Mouse (Mus musculus) urinary bladder, adult 2 months (tissue): ENCODE measurements around the gene Nek10. TPM values are rescaled to one million over a fixed set of nuclear protein-coding genes. Genes with fewer than 3 reads are reported as not detected.
"Not testable (repeated sequence)": the region's sequence is repeated elsewhere in the genome, so short reads cannot be mapped to it uniquely, and the experiment has no call there.

Experiments
- DNase-seq: peaks from one replicate; pipeline ENCODE4 v3.0.0; 2022; ENCODE audit warnings: low spot score
- polyA plus RNA-seq: library from polyadenylated mRNA; depleted of rRNA; stranded (reverse); fragments of >200 nt; gene quantifications from 2 replicates; pipeline ENCODE4 v1.2.3, GENCODE M21; 2012; rRNA removed

Nek10 gene
- polyA plus RNA-seq, result 0.04 TPM in 2 replicates

DNA sequence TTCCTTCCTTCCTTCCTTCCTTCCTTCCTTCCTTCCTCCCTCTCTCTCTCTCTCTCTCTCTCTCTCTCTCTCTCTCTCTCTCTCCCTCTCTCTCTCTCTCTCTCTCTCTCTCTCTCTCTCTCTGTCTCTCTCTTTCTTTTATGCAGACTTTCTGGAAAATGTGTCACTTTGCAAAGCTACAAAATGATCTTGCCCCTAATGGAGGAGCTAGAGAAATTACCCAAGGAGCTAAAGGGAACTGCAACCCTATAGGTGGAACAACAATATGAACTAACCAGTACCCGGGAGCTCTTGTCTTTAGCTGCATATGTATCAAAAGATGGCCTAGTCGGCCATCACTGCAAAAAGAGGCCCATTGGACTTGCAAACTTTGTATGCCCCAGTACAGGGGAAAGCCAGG lies at the start of gene Nek10:
Gene Nek10 (plus strand): TSS at position 301 of the 400 bp plus-strand sequence.
- DNase-seq, result not testable (repeated sequence)

- DNase-seq, result no peak
Measured at GRCm38 (mm10) chr14:14781169-14781568, 22.0 kb upstream of the Nek10 start.

DNA sequence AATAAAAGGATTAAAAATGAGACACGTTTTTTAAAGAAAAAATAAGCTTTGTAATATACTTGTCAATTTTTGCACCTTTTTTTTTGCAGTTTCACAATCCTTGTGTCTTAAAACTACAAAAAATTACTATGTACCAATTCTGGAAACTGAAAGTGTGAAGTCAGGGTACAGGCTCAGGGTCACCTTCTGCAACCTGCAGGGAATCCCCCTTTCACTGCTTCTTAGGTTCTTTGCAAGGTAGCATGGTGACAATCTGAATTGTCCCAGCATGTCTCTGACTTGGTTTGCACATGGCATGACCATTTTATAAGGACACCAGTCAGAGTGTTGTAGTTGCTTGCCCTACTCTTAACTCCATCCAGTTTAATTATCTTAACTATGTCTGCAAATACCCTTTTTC lies 19.0 kb upstream of the Nek10 start:
- DNase-seq, result no peak

GRCm38 (mm10) chr14:14786979-14787378 lies 16.2 kb upstream of the Nek10 start:
- no peak for DNase-seq

DNA sequence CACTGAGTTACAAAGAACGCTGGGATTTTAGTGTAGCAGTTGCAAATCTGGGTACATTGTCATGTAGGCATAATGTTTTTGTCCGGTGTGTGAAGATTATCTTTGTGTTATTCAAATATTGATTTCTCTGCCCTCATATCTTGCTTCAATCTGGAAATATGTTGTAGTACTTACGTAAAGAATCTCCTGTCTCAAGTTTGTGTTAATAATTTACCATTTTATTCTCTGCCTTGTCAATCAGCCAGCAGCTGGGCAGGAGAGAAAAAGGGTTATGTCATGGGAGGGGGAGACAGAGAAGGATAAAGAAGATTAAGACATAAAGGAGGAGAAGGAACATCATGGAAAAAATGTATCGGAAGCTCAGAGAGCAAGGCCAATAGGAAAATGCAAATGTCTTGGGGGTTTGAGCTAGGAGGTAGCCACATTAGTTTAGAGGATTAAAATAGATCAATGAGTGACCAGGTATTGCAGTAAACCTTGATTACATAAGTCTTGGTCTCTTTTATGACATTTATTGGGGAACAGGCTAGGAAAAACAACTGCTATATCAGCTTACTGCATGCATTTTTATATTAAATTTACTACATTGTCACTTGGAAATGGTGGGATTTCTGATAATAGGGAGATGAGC lies 13.3 kb upstream of the Nek10 start:
- no peak for DNase-seq

DNA sequence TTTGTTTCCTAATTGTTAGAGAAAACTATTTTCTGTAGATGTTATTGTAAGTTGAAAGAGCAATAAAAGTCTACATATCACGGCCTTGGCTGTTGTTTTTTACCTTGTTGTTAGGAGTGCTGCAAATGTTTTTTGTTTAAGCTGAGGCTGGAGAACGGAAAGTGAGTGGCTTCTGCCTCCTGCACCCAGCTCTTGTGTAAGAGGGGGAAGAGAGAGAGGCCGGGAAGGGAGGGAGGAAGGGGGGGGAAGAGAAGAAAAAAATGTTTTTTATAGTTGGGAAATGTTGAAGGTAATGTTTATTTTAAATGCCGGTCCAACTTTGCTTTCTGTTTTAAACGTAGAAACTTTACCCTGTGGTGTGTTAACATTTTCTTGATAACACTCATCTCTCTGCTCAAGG lies 3.4 kb upstream of the Nek10 start:
- no peak for DNase-seq

- DNase-seq, result no peak
Measured at GRCm38 (mm10) chr14:14800332-14800731, 2.9 kb upstream of the Nek10 start.

GRCm38 (mm10) chr14:14800810-14801209 lies 2.4 kb upstream of the Nek10 start:
- no peak for DNase-seq

GRCm38 (mm10) chr14:14803921-14804517 lies 804 bp downstream of the Nek10 start:
- DNase-seq, result no peak

GRCm38 (mm10) chr14:14804518-14805212 lies 1.4 kb downstream of the Nek10 start:
- DNase-seq, result no peak

GRCm38 (mm10) chr14:14832520-14833240 lies 29.5 kb downstream of the Nek10 start:
- DNase-seq, result no peak

- no peak for DNase-seq
Measured at GRCm38 (mm10) chr14:14833498-14833897, 30.3 kb downstream of the Nek10 start.

DNA sequence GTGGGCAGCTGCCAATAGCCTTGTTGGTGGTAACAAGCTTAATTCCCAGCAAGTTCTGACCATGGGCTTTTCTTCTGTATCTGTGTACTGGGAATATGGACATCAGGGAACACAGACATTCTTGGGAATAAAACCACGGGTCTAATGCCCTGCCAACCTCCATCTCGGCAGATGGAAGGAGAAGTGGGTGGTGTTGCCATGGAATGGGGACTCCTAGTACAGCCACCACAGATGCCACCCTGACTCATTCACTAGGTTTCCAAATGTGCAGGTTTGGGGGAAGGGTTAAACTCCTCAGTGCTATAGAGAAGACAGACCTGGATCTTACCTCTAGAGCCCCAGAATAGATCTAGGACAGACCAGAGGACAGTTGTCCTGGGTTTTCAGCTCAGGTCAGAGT lies 31.1 kb downstream of the Nek10 start:
- no peak for DNase-seq

- DNase-seq, result no peak
Measured at GRCm38 (mm10) chr14:14837627-14838026, 34.4 kb downstream of the Nek10 start.

- DNase-seq, result no peak
Measured at GRCm38 (mm10) chr14:14838109-14838508, 34.9 kb downstream of the Nek10 start.

GRCm38 (mm10) chr14:14842734-14843530 lies 39.7 kb downstream of the Nek10 start:
- DNase-seq, result no peak

- no peak for DNase-seq
Measured at GRCm38 (mm10) chr14:14852838-14853237, 49.6 kb downstream of the Nek10 start.

GRCm38 (mm10) chr14:14860331-14860730 lies 57.1 kb downstream of the Nek10 start:
- no peak for DNase-seq

DNA sequence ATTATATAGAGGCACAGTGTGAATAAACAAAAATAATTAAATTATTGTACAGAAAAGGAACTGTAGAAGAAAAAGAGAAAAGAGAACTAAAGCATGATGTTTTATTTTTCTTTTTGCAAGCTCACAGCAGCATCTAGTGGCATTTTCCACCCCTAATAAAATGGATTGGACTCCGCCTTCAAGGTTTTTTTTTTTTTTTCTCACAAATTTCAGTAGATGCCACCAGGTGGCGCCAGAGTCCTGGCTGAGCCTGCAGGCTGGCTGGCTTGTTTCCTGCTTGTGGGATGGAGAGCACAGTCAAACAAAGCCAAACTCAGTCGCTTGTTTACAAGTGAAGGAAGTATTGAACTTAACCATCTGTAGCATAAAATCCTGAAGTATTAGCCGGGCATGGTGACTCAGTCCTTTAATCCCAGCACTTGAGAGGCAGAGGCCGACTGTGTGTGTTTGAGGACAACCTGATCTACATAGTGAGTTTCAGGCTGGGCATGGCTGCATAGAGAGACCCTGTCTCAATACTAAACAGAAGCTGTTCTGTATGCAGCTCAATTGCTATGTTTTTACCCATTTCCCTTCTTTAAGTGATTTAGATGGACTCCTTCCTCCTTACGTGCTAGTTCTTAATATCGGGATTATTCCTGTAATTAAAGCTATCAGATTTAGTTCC lies 60.6 kb downstream of the Nek10 start:
- DNase-seq, result peak; percentile 51

DNA sequence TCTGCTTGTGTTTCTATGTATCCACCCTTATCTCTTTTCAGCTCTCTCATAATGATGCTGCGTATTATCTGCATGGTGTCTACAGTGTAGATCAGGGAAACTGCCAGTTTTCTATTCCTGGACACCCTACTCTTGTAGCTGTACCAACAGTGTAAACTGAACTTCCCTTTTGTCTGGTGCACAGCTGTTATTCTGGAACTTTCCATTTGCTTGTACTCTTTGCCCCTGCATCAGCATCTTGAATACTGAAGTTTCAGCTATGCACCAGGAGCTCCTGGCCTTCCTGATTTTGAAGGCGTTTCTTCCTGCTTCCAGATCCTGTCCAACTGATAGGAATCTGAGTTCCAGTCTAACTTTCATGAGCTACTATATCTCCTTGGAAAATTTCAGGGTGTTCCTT lies 66.0 kb downstream of the Nek10 start:
- no peak for DNase-seq

DNA sequence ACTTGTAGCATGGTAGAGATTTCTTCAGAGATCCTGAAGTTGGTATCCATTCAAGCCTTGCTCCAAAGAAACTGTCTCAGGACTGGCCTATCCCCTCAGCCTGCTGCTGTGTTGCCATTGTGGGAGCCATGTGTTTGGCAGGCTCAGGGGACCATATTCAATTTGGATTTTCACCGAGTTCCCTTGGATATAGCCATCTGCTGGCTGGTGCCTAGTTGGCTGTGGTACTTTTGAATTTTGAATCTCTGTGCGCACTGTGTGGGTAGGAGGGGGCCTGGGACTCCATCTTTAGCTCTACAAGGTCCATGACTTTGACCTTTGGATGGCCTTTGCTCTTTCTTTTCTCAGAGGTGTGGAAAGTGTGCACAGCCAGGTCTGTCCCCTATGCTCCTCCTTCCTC lies 66.8 kb downstream of the Nek10 start:
- DNase-seq, result no peak
